Mouse (Mus musculus): ENCODE results near the gene Bbs9. TPM values are rescaled to one million over a fixed set of nuclear protein-coding genes. Genes with fewer than 3 reads are reported as not detected.

The Bbs9 gene
- polyA plus RNA-seq, 1 experiment: 12.7 TPM

DNA sequence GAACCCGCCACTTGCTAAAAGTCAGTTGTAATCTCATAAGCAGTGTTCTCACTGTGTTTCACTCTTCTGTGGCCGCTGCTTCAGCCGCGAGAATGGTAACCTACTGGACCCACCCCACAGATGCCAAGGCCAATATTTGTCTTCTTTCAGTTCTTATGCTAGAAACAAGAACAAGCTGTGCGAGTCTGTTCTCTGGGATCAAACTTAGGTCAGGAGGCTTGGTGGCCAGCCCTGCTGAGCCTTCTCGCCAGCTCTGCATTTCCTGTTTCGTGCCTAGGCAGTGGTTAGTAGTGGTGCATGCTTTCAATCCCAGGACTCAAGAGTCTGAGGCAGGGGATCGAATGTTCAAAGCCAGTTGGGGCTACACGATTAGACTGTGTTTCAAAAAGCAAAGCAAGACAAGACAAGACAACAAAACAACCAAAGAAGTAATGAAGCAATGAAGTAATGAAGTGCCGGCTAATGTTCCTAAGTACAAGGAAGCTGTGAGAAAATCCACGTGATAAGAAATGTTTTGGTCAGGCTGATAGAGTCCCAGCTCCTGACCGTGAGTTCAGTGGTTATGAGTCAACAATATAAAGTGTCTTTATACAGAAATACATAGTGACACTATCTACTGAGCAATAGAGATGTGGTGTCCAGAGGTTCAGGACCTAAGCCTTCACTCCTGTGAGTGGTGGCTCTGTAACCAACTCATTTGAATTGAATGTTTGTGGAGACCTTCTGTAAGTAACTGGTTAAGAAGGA, 9.2 kb downstream of the Bbs9 start:
- Histone ChIP-seq H3K4me3 (ENCODE audit: insufficient read depth, low read depth, low read length) (no peak overlapping the region), H3K36me3 (ENCODE audit: control insufficient read depth, insufficient read depth, low read length) (no peaks in the 10 kb centered on the region), H3K27ac (ENCODE audit: insufficient read depth, low read depth, low read length) (no peak overlapping the region), H3K4me1 (ENCODE audit: control insufficient read depth, insufficient read depth, low read length) (peaks cover 3% of the 10 kb centered on the region; the same call in 1 of the 2 replicates), H3K27me3 (replicated peaks; ENCODE audit: control insufficient read depth, insufficient read depth, low read length) (no peaks in the 10 kb centered on the region)
- DNase-seq: no peak
- TF ChIP-seq POLR2A (IDR thresholded peaks at IDR 0.05; ENCODE audit: low read depth, low read length) (no peak), CTCF (conservative IDR thresholded peaks at IDR 0.05; ENCODE audit: insufficient read depth, insufficient read length, low read depth, low read length) (no peak)
- WGBS: 90% methylated on average over 12 of the region's 12 CpGs

DNA sequence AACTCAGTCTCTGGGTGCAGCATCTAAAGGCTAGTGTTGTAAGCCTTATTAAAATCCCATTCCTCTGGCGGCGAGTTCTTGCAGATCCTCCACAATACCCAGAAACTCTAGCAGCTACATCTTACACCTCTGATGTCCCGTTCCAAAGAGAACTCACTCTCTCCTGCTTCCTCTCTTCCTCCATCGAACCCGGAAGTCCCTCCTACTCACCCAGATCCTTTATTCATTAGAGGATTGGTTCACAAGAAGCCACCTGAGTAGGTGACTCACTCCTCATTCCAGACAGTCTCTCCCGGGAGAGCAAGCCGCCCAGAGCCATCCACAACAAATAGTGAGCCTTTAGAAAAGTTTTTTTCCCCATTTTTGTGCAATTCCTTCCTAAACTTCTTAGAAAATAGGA, 10.7 kb downstream of the Bbs9 start:
- Histone ChIP-seq H3K27ac (ENCODE audit: insufficient read depth, low read depth, low read length) (no peak overlapping the region), H3K4me1 (ENCODE audit: control insufficient read depth, insufficient read depth, low read length) (peaks cover 3% of the 10 kb centered on the region; the same call in 1 of the 2 replicates), H3K27me3 (replicated peaks; ENCODE audit: control insufficient read depth, insufficient read depth, low read length) (no peaks in the 10 kb centered on the region), H3K36me3 (ENCODE audit: control insufficient read depth, insufficient read depth, low read length) (no peaks in the 10 kb centered on the region), H3K4me3 (ENCODE audit: insufficient read depth, low read depth, low read length) (no peak overlapping the region)
- no peak for DNase-seq
- no peak for TF ChIP-seq CTCF (conservative IDR thresholded peaks at IDR 0.05; ENCODE audit: insufficient read depth, insufficient read length, low read depth, low read length)
- TF ChIP-seq POLR2A (IDR thresholded peaks at IDR 0.05; ENCODE audit: low read depth, low read length): no peak
- WGBS: 89% methylated on average over 7 of the region's 7 CpGs

DNA sequence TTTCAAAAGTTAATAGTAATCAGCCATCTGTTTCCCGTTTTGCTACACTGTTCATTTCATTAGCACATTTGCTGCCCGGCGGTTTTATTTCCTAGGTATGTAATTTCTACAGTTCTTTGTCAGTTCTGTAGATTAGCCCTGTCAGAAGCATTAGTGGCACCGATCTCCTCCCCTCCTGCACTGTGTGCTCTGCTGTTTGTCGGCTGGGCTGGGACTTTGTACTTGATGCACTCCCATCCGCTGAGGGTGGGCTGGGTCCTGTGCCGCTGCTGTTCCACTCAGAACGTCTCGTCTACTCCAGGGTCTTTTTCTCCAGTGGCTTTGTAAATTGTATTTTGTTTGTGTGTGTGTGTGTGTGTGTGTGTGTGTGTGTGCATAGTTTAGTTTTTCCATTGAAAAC, 13.4 kb downstream of the Bbs9 start:
- Histone ChIP-seq H3K4me1 (ENCODE audit: control insufficient read depth, insufficient read depth, low read length) (peaks cover 3% of the 10 kb centered on the region; the same call in 1 of the 2 replicates), H3K36me3 (ENCODE audit: control insufficient read depth, insufficient read depth, low read length) (no peaks in the 10 kb centered on the region), H3K4me3 (ENCODE audit: insufficient read depth, low read depth, low read length) (no peak overlapping the region), H3K27me3 (replicated peaks; ENCODE audit: control insufficient read depth, insufficient read depth, low read length) (no peaks in the 10 kb centered on the region), H3K27ac (ENCODE audit: insufficient read depth, low read depth, low read length) (no peak overlapping the region)
- DNase-seq: no peak
- no peak for TF ChIP-seq CTCF (conservative IDR thresholded peaks at IDR 0.05; ENCODE audit: insufficient read depth, insufficient read length, low read depth, low read length)
- no peak for TF ChIP-seq POLR2A (IDR thresholded peaks at IDR 0.05; ENCODE audit: low read depth, low read length)
- 64% methylated on average over 9 of the region's 9 CpGs for WGBS

DNA sequence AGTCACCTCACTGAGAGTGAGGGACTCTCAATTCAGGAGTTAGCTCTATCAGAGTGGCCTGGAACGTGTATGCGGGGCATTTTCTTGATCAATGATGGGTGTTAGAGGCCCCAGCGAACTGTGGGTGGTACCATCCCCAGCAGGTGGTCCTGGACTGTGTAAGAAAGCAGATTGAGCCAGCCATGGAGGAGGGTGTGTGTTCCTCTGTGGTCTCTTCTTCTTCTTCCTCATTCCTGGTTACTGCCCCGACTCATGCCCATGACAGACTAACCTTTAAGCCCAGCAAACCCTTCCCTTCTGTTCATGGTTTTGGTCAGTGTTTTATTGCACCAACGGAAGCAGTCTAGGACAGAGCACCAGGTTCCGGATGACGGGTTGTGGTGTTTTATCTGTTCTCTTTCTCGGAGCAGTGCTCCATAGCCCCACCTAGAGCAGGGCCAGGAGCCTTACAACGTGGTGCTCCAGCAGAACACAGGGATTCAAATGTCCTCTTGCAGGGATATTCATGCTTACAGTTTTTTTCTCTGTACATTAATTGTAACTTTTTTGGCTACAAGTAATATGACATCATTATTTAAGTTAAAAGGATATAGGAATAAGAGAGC, 18.8 kb downstream of the Bbs9 start:
- H3K4me1 ChIP-seq (ENCODE audit: control insufficient read depth, insufficient read depth, low read length): no peaks in the 10 kb centered on the region
- TF ChIP-seq CTCF (conservative IDR thresholded peaks at IDR 0.05; ENCODE audit: insufficient read depth, insufficient read length, low read depth, low read length): peak; percentile 26; the same call in 1 of the 2 replicates
- TF ChIP-seq POLR2A (IDR thresholded peaks at IDR 0.05; ENCODE audit: low read depth, low read length): no peak
- H3K36me3 ChIP-seq (ENCODE audit: control insufficient read depth, insufficient read depth, low read length): no peaks in the 10 kb centered on the region
- no peaks in the 10 kb centered on the region for H3K27me3 ChIP-seq (replicated peaks; ENCODE audit: control insufficient read depth, insufficient read depth, low read length)
- H3K4me3 ChIP-seq (ENCODE audit: insufficient read depth, low read depth, low read length): no peak overlapping the region
- H3K27ac ChIP-seq (ENCODE audit: insufficient read depth, low read depth, low read length): no peak overlapping the region
- DNase-seq: no peak
- 82% methylated on average over 9 of the region's 9 CpGs for WGBS

DNA sequence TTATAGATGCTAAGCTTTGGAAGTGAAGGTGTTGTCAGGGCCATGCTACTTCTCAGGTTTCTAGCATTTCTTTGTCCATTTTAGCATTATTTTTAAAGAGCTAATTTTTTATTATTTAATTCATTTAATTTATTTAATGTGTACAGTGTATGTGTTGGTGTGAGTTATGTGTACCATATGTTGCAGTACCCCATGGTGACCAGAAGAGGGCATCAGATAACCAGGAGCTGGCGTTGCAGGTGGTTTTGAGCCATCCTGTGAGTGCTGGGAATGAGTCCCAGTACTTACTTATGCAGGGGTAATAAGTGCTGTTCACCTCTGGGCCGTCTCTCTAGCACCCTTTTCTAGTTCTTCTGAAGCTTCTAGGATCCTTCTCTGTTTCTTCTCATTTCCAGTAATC, 19.6 kb downstream of the Bbs9 start:
- TF ChIP-seq POLR2A (IDR thresholded peaks at IDR 0.05; ENCODE audit: low read depth, low read length) (no peak), CTCF (conservative IDR thresholded peaks at IDR 0.05; ENCODE audit: insufficient read depth, insufficient read length, low read depth, low read length) (peak; percentile 14; the same call in 1 of the 2 replicates)
- H3K27ac ChIP-seq (ENCODE audit: insufficient read depth, low read depth, low read length): no peak overlapping the region
- no peak for DNase-seq
- no peak overlapping the region for H3K4me3 ChIP-seq (ENCODE audit: insufficient read depth, low read depth, low read length)
- no peaks in the 10 kb centered on the region for H3K27me3 ChIP-seq (replicated peaks; ENCODE audit: control insufficient read depth, insufficient read depth, low read length)
- no peaks in the 10 kb centered on the region for H3K36me3 ChIP-seq (ENCODE audit: control insufficient read depth, insufficient read depth, low read length)
- no peaks in the 10 kb centered on the region for H3K4me1 ChIP-seq (ENCODE audit: control insufficient read depth, insufficient read depth, low read length)
- WGBS: 89% methylated on average over 2 of the region's 2 CpGs

DNA sequence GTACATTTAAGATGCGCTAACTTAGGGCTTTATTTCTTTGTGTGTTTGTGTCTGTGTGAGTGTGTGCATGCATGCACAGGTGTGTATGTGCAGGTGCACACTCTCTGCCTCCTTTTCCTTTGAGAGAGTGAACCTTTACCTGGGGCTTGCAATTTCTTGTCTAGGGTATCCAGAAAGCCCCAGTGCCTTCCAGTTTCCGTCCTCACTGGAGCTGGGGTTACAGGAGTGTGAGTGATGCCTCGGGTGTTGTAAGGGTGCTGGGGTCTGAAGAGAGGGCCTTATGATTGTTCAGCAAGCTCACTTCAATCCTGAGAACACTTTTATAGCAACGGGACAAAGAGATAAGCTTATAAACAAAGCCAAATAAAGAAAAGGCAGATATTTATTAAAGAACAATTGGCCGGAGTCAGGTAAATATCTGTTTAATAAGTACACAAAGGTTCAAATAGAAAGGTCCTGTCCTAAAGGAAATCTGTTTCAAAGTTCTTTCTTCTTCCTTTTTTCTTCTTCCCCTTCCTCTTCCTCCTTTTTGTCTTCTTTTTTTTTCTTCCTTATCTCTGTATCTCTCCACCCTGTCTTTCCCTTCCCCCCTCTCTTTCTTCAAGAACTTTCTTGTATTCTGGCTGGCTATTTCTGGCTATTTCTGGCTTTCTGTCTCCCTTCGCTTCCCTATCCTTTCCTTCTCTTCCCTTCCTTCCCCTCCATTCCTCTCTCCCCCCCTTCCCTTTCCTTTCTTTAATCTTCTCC, 21.7 kb downstream of the Bbs9 start:
- TF ChIP-seq CTCF (conservative IDR thresholded peaks at IDR 0.05; ENCODE audit: insufficient read depth, insufficient read length, low read depth, low read length) (no peak), POLR2A (IDR thresholded peaks at IDR 0.05; ENCODE audit: low read depth, low read length) (no peak)
- 84% methylated on average over 6 of the region's 6 CpGs for WGBS
- Histone ChIP-seq H3K36me3 (ENCODE audit: control insufficient read depth, insufficient read depth, low read length) (no peaks in the 10 kb centered on the region), H3K4me1 (ENCODE audit: control insufficient read depth, insufficient read depth, low read length) (no peaks in the 10 kb centered on the region), H3K27ac (ENCODE audit: insufficient read depth, low read depth, low read length) (no peak overlapping the region), H3K27me3 (replicated peaks; ENCODE audit: control insufficient read depth, insufficient read depth, low read length) (no peaks in the 10 kb centered on the region), H3K4me3 (ENCODE audit: insufficient read depth, low read depth, low read length) (no peak overlapping the region)
- no peak for DNase-seq

DNA sequence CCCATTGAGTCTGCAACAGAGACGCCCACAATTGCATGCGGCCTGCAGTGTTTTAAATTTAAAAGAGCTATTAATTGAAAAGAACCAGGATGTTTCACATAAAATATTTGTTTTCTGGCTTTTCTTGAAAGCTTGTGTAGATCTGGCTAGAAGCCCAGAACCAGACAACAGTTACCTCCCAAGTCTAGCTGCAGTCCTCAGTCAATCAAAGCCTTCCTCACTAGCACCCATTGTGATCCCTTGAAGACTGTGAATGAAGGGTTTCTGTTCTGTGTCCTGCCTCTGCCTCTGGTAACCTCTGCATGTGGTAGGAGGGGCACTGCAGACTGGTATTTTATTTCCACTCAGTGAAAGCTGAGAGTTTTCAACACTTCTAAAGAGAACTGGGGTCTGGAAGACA, 27.5 kb downstream of the Bbs9 start:
- H3K27ac ChIP-seq (ENCODE audit: insufficient read depth, low read depth, low read length): no peak overlapping the region
- no peak overlapping the region for H3K4me3 ChIP-seq (ENCODE audit: insufficient read depth, low read depth, low read length)
- TF ChIP-seq CTCF (conservative IDR thresholded peaks at IDR 0.05; ENCODE audit: insufficient read depth, insufficient read length, low read depth, low read length) (no peak), POLR2A (IDR thresholded peaks at IDR 0.05; ENCODE audit: low read depth, low read length) (no peak)
- peaks cover 6% of the 10 kb centered on the region; the same call in 1 of the 2 replicates for H3K4me1 ChIP-seq (ENCODE audit: control insufficient read depth, insufficient read depth, low read length)
- DNase-seq: no peak
- H3K36me3 ChIP-seq (ENCODE audit: control insufficient read depth, insufficient read depth, low read length): no peaks in the 10 kb centered on the region
- 75% methylated on average over 2 of the region's 2 CpGs for WGBS
- no peaks in the 10 kb centered on the region for H3K27me3 ChIP-seq (replicated peaks; ENCODE audit: control insufficient read depth, insufficient read depth, low read length)
